Mouse (Mus musculus) layer of hippocampus, postnatal 14 days (tissue): ENCODE data around the gene Sltm. TPM values are rescaled to one million over a fixed set of nuclear protein-coding genes. Genes with fewer than 3 reads are reported as not detected.
"Not testable (repeated sequence)": the region's sequence is repeated elsewhere in the genome, so short reads cannot be mapped to it uniquely, and the experiment has no call there.

Experiments used
- DNase-seq, 2 experiments: peaks; one replicate each; pipeline ENCODE4 v3.0.0; 2021 to 2022; ENCODE audit warnings: low spot score in 2 of 2, mixed read lengths in 1 of 2
- total RNA-seq, 2 experiments: library from RNA; stranded (reverse); gene quantifications; 2 replicates each; pipeline ENCODE4 v1.2.3; 2021

The Sltm gene
- total RNA-seq, 2 experiments from 2014 or later, result 44.0 to 47.0 TPM

GRCm38 (mm10) chr9:70548304-70548703 is 5.8 kb downstream of the Sltm start:
- DNase-seq, result no peak

GRCm38 (mm10) chr9:70551524-70551923 is 9.0 kb downstream of the Sltm start:
- DNase-seq, result no peak

GRCm38 (mm10) chr9:70552233-70552632 is 9.7 kb downstream of the Sltm start:
- DNase-seq, result not testable (repeated sequence)

- DNase-seq, result no peak
Observed at GRCm38 (mm10) chr9:70555431-70555830, 12.9 kb downstream of the Sltm start.

GRCm38 (mm10) chr9:70556796-70557195 is 14.2 kb downstream of the Sltm start:
- DNase-seq, result no peak

GRCm38 (mm10) chr9:70562825-70563224 is 20.3 kb downstream of the Sltm start:
- DNase-seq, result no peak

GRCm38 (mm10) chr9:70567651-70568050 is 25.1 kb downstream of the Sltm start:
- DNase-seq, result no peak

- no peak for DNase-seq
Observed at GRCm38 (mm10) chr9:70570351-70570750, 27.8 kb downstream of the Sltm start.

- DNase-seq, result no peak
Observed at GRCm38 (mm10) chr9:70578123-70578522, 35.6 kb downstream of the Sltm start.

- no peak for DNase-seq
Observed at GRCm38 (mm10) chr9:70580956-70581355, 38.4 kb downstream of the Sltm start.

GRCm38 (mm10) chr9:70584641-70585040 is 42.1 kb downstream of the Sltm start:
- DNase-seq, result no peak

GRCm38 (mm10) chr9:70585172-70585571 is 42.6 kb downstream of the Sltm start:
- no peak for DNase-seq

- DNase-seq, result peak in 1 of 2 experiments; percentile 36
Observed at GRCm38 (mm10) chr9:70587171-70587570, 44.6 kb downstream of the Sltm start.

- DNase-seq, result no peak
Observed at GRCm38 (mm10) chr9:70590775-70591174, 48.2 kb downstream of the Sltm start.

- DNase-seq, result no peak
Observed at GRCm38 (mm10) chr9:70591486-70591885, 48.9 kb downstream of the Sltm start.

GRCm38 (mm10) chr9:70598271-70598670 is 55.7 kb downstream of the Sltm start:
- DNase-seq, result no peak

GRCm38 (mm10) chr9:70602186-70602845 is 59.8 kb downstream of the Sltm start:
- no peak for DNase-seq

- DNase-seq, result no peak
Observed at GRCm38 (mm10) chr9:70611026-70611673, 68.6 kb downstream of the Sltm start.

GRCm38 (mm10) chr9:70629711-70630110 is 87.2 kb downstream of the Sltm start:
- DNase-seq, result peak in 1 of 2 experiments; percentile 50

- no peak for DNase-seq
Observed at GRCm38 (mm10) chr9:70631665-70632064, 89.1 kb downstream of the Sltm start.

- no peak for DNase-seq
Observed at GRCm38 (mm10) chr9:70636748-70637147, 94.2 kb downstream of the Sltm start.
